In genomic region chr10:42327576-42327975, GRCm38 (mm10) we compare ENCODE assay signal across 9 mouse cellular contexts. TPM values are rescaled to one million over a fixed set of nuclear protein-coding genes. Genes with fewer than 3 reads are reported as not detected.
DNase-seq lines count a peak whose midpoint lies in the region; ATAC-seq and TF ChIP-seq lines count a peak whose summit lies in the region.
"Had no signal": no experiment of that assay in that cellular context is flagged by ENCODE, and none has a peak within 500 bp of the region (broad histone marks: within the 10 kb centered on the region; RNA-seq: fewer than 3 reads in every experiment).

No protein-coding gene starts in this region.

- no peaks in the 10 kb centered on the region for H3K4me1 ChIP-seq in kidney, embryonic 14.5 days (ENCODE audit: control insufficient read depth, insufficient read depth, low read length)
- H3K4me1 ChIP-seq in embryonic fibroblast, embryonic 13.5 days (ENCODE audit: control insufficient read depth, insufficient read depth, low read length) = no peaks in the 10 kb centered on the region
- no peaks in the 10 kb centered on the region for H3K4me1 ChIP-seq in midbrain, postnatal 0 days (ENCODE audit: insufficient read depth, low read length)
- H3K4me1 ChIP-seq: neural tube, embryonic 12.5 days had no signal

- DNase-seq in kidney, adult 9 months = peak; percentile 17
- DNase-seq in 3T3-L1 (ENCODE audit: low read depth, low spot score) (peak; percentile 34), A20 (ENCODE audit: low read depth, low spot score) (peak; percentile 26)
- peak; percentile 70 for DNase-seq in midbrain, postnatal 0 days (ENCODE audit: low spot score)
- DNase-seq in thymus, adult 18-20 months = no peak

- no peak overlapping the region for H3K9ac ChIP-seq in kidney, embryonic 14.5 days (ENCODE audit: low read depth, low read length)
- H3K9ac ChIP-seq in midbrain, postnatal 0 days (replicated peaks; ENCODE audit: low read length, poor library complexity, severe bottlenecking) = no peak overlapping the region
- H3K9ac ChIP-seq: neural tube, embryonic 12.5 days had no signal

- H3K36me3 ChIP-seq in kidney, embryonic 14.5 days (ENCODE audit: control insufficient read depth, insufficient read depth, low read length) = no peaks in the 10 kb centered on the region
- no peaks in the 10 kb centered on the region for H3K36me3 ChIP-seq in midbrain, postnatal 0 days (ENCODE audit: insufficient read depth, low read length)
- H3K36me3 ChIP-seq: neural tube, embryonic 12.5 days had no signal

- no peak overlapping the region for H3K27ac ChIP-seq in kidney, embryonic 14.5 days (ENCODE audit: low read depth, low read length)
- H3K27ac ChIP-seq in embryonic fibroblast, embryonic 13.5 days (ENCODE audit: insufficient read depth, low read length) = no peak overlapping the region
- H3K27ac ChIP-seq in midbrain, postnatal 0 days (ENCODE audit: low read depth, low read length) = no peak overlapping the region
- H3K27ac ChIP-seq: neural tube, embryonic 12.5 days had no signal

- no peak overlapping the region for H3K4me3 ChIP-seq in kidney, embryonic 14.5 days (ENCODE audit: low read length)
- H3K4me3 ChIP-seq in embryonic fibroblast, embryonic 13.5 days (ENCODE audit: insufficient read depth, low read length) = no peak overlapping the region
- H3K4me3 ChIP-seq in midbrain, postnatal 0 days (ENCODE audit: low read depth, low read length) = no peak overlapping the region
- H3K4me3 ChIP-seq: neural tube, embryonic 12.5 days had no signal

- H3K27me3 ChIP-seq in kidney, embryonic 14.5 days (ENCODE audit: control insufficient read depth, insufficient read depth, low read length) = no peaks in the 10 kb centered on the region
- H3K27me3 ChIP-seq in midbrain, postnatal 0 days (ENCODE audit: insufficient read depth, low read length) = no peaks in the 10 kb centered on the region
- H3K27me3 ChIP-seq: neural tube, embryonic 12.5 days had no signal

- 72% methylated on average over 8 of the region's 8 CpGs for WGBS in kidney, embryonic 14.5 days
- 60% methylated on average over 8 of the region's 8 CpGs for WGBS in midbrain, postnatal 0 days

- no peak overlapping the region for H3K4me2 ChIP-seq in kidney, embryonic 14.5 days (replicated peaks; ENCODE audit: low read depth, low read length)
- H3K4me2 ChIP-seq in midbrain, postnatal 0 days (ENCODE audit: low read depth, low read length, poor library complexity, severe bottlenecking) = no peak overlapping the region
- H3K4me2 ChIP-seq: neural tube, embryonic 12.5 days had no signal

- ATAC-seq in kidney, embryonic 14.5 days (ENCODE audit: low FRiP score, low TSS enrichment) = no peak
- ATAC-seq in midbrain, postnatal 0 days (ENCODE audit: low FRiP score) = no peak
- ATAC-seq in megakaryocyte progenitor cell, adult 5-6 weeks (replicated peaks; ENCODE audit: poor library complexity) = no peak

- no peaks in the 10 kb centered on the region for H3K9me3 ChIP-seq in kidney, embryonic 14.5 days (ENCODE audit: control insufficient read depth, low read length)
- no peaks in the 10 kb centered on the region for H3K9me3 ChIP-seq in midbrain, postnatal 0 days (ENCODE audit: low read length)
- H3K9me3 ChIP-seq: neural tube, embryonic 12.5 days had no signal

- peak; percentile 66; the same call in 1 of the 2 replicates for TF ChIP-seq CTCF in embryonic fibroblast, embryonic 13.5 days (IDR thresholded peaks at IDR 0.05; ENCODE audit: borderline replicate concordance, insufficient read depth, low read length)
- peak; percentile 86 for TF ChIP-seq CTCF in midbrain, postnatal 0 days (IDR thresholded peaks at IDR 0.05)

- no peak for TF ChIP-seq POLR2A in embryonic fibroblast, embryonic 13.5 days (IDR thresholded peaks at IDR 0.05; ENCODE audit: low read depth, low read length)

RNA-seq across cellular contexts. Expression of gene Foxo3, which starts 51.0 kb away (rescaled TPM):
- 8.2 and 10.2 TPM in 2 replicates for polyA plus RNA-seq in kidney, embryonic 14.5 days (2014; fragmentation: Nextera tagmentation; extraction: Ambion mirVana)
- 29.3 and 30.2 TPM in 2 replicates for polyA plus RNA-seq in embryonic fibroblast, embryonic 13.5 days (2011; ENCODE audit: insufficient read length, low read depth, missing spikeins)
- 37.7 and 42.9 TPM in 2 replicates for total RNA-seq in midbrain, postnatal 0 days (2014; rRNA removed)
- 6.5 and 6.6 TPM in 2 replicates for polyA plus RNA-seq in midbrain, postnatal 0 days (2015; fragmentation: Nextera tagmentation; extraction: Ambion mirVana)
- 19.9 and 23.7 TPM in 2 replicates for total RNA-seq in megakaryocyte progenitor cell, adult 5-6 weeks (2015)
- 20.1 and 22.8 TPM in 2 replicates for total RNA-seq in megakaryocyte progenitor cell, adult 5-6 weeks (2017)

Comparison
In these comparisons a context has a peak if more than half of its experiments do, and no peak if none do; other contexts are left out.
1. DNase-seq: peak in kidney, adult 9 months (single experiment), 3T3-L1 (single experiment), A20 (single experiment) and midbrain, postnatal 0 days (single experiment); none in thymus, adult 18-20 months (0 of 2).